In genomic region chr17:35978811-35979400, GRCm38 (mm10) we compare ENCODE assay signal across 8 mouse cellular contexts. TPM values are rescaled to one million over a fixed set of nuclear protein-coding genes. Genes with fewer than 3 reads are reported as not detected.
DNase-seq lines count a peak whose midpoint lies in the region; ATAC-seq and TF ChIP-seq lines count a peak whose summit lies in the region.

No protein-coding gene starts in this region.

- under 1% methylated on average over 41 of the region's 41 CpGs for WGBS in forebrain, embryonic 11.5 days
- under 1% methylated on average over 41 of the region's 41 CpGs for WGBS in intestine, embryonic 14.5 days
- WGBS in lung, adult 2 months: under 1% methylated on average over 41 of the region's 41 CpGs

- peak overlapping the region; percentile 78 for H3K4me2 ChIP-seq in forebrain, embryonic 11.5 days (ENCODE audit: low read depth, low read length, severe bottlenecking)
- H3K4me2 ChIP-seq in intestine, embryonic 14.5 days (ENCODE audit: low read length): peak overlapping the region; percentile 89

- no peak for TF ChIP-seq CTCF in bone marrow macrophage, adult 2 months (IDR thresholded peaks at IDR 0.05; ENCODE audit: low read depth, low read length)
- TF ChIP-seq CTCF in lung, adult 2 months (IDR thresholded peaks at IDR 0.05; ENCODE audit: insufficient read depth, low read length): no peak

- peaks cover 4% of the 10 kb centered on the region for H3K4me1 ChIP-seq in bone marrow macrophage, adult 2 months (ENCODE audit: control insufficient read depth, insufficient read depth, low read length)
- H3K4me1 ChIP-seq in forebrain, embryonic 11.5 days (replicated peaks; ENCODE audit: control insufficient read depth, insufficient read depth, low read length): peaks cover 8% of the 10 kb centered on the region; the same call in 1 of the 2 replicates
- peaks cover 15% of the 10 kb centered on the region for H3K4me1 ChIP-seq in intestine, embryonic 14.5 days (replicated peaks; ENCODE audit: control insufficient read depth, insufficient read depth, low read length)
- peaks cover 6% of the 10 kb centered on the region; the same call in 1 of the 2 replicates for H3K4me1 ChIP-seq in lung, adult 2 months (ENCODE audit: control insufficient read depth, insufficient read depth, low read length)

- peak overlapping the region; percentile 92 for H3K4me3 ChIP-seq in bone marrow macrophage, adult 2 months (ENCODE audit: insufficient read depth, low read length)
- peak overlapping the region; percentile 93 for H3K4me3 ChIP-seq in forebrain, embryonic 11.5 days (ENCODE audit: low read depth, low read length)
- peak overlapping the region; percentile 98 for H3K4me3 ChIP-seq in intestine, embryonic 14.5 days (ENCODE audit: low read depth, low read length)
- H3K4me3 ChIP-seq in lung, adult 2 months (replicated peaks; ENCODE audit: extremely low read depth, low read depth, low read length): peak overlapping the region; percentile 75

- peak overlapping the region; percentile 81 for H3K27ac ChIP-seq in bone marrow macrophage, adult 2 months (ENCODE audit: insufficient read depth, low read depth, low read length)
- peak overlapping the region; percentile 89 for H3K27ac ChIP-seq in forebrain, embryonic 11.5 days (ENCODE audit: low read depth, low read length)
- peak overlapping the region; percentile 98 for H3K27ac ChIP-seq in intestine, embryonic 14.5 days (ENCODE audit: low read depth)

- TF ChIP-seq POLR2A in bone marrow macrophage, adult 2 months (IDR thresholded peaks at IDR 0.05; ENCODE audit: borderline replicate concordance, low read depth, low read length): no peak
- TF ChIP-seq POLR2A in lung, adult 2 months (IDR thresholded peaks at IDR 0.05; ENCODE audit: borderline replicate concordance, extremely low read depth, low read depth, low read length): peak; percentile 39; the same call in 1 of the 2 replicates

- DNase-seq in layer of hippocampus, adult 11-12 months (ENCODE audit: low spot score): peak; percentile 91
- DNase-seq in layer of hippocampus, adult 8-10 months (ENCODE audit: low spot score in 2 of 2): no peak
- peak; percentile 92 for DNase-seq in forebrain, embryonic 11.5 days (ENCODE audit: low spot score)
- no peak for DNase-seq in intestine, embryonic 14.5 days (ENCODE audit: low spot score)
- DNase-seq in lung, adult 2 months: peak; percentile 14
- DNase-seq in right cerebral cortex, adult 18-20 months: peak; percentile 91
- no peak for DNase-seq in spleen, postnatal 36 days (ENCODE audit: low spot score in 2 of 2)

- H3K9ac ChIP-seq in forebrain, embryonic 11.5 days (ENCODE audit: low read length): peak overlapping the region; percentile 72
- peak overlapping the region; percentile 74 for H3K9ac ChIP-seq in intestine, embryonic 14.5 days (ENCODE audit: low read length)

- H3K36me3 ChIP-seq in forebrain, embryonic 11.5 days (ENCODE audit: control insufficient read depth, insufficient read depth, low read length): no peaks in the 10 kb centered on the region; the same call in 1 of the 2 replicates
- H3K36me3 ChIP-seq in intestine, embryonic 14.5 days (ENCODE audit: control insufficient read depth, insufficient read depth, low read length): peaks cover 46% of the 10 kb centered on the region

- no peaks in the 10 kb centered on the region for H3K27me3 ChIP-seq in forebrain, embryonic 11.5 days (ENCODE audit: control insufficient read depth, insufficient read depth, low read length)
- H3K27me3 ChIP-seq in intestine, embryonic 14.5 days (replicated peaks; ENCODE audit: control insufficient read depth, insufficient read depth, low read length): no peaks in the 10 kb centered on the region

- no peaks in the 10 kb centered on the region for H3K9me3 ChIP-seq in forebrain, embryonic 11.5 days (ENCODE audit: control insufficient read depth, low read length)
- H3K9me3 ChIP-seq in intestine, embryonic 14.5 days (ENCODE audit: control insufficient read depth, low read length): no peaks in the 10 kb centered on the region

- ATAC-seq in forebrain, embryonic 11.5 days (replicated peaks; ENCODE audit: low FRiP score): peak; percentile 87
- ATAC-seq in intestine, embryonic 14.5 days (replicated peaks; ENCODE audit: low FRiP score, low TSS enrichment, low read depth): peak; percentile 78

RNA-seq across cellular contexts. Expression of gene Gnl1, which starts 0.7 kb away (rescaled TPM):
- total RNA-seq in layer of hippocampus, adult 8-10 months (2022): 100 to 1,000 TPM; 135 to 141 (median 138) TPM
- polyA plus RNA-seq in bone marrow macrophage, adult 2 months (2012; ENCODE audit: insufficient read depth, insufficient read length, missing spikeins): 27.7 and 28.1 TPM in 2 replicates
- 46.0 and 48.4 TPM in 2 replicates for polyA plus RNA-seq in forebrain, embryonic 11.5 days (2014; fragmentation: Nextera tagmentation; extraction: Ambion mirVana)
- polyA plus RNA-seq in intestine, embryonic 14.5 days (2014; fragmentation: Nextera tagmentation; extraction: Ambion mirVana): 37.8 and 38.3 TPM in 2 replicates
- polyA plus RNA-seq in lung, adult 2 months (2012; rRNA removed): 34.1 and 37.1 TPM in 2 replicates

RNA-seq across cellular contexts. Expression of gene Prr3, which starts 1.1 kb away (rescaled TPM):
- 10 to 100 TPM; 40.5 to 52.4 (median 45.4) TPM for total RNA-seq in layer of hippocampus, adult 8-10 months (2022)
- polyA plus RNA-seq in bone marrow macrophage, adult 2 months (2012; ENCODE audit: insufficient read depth, insufficient read length, missing spikeins): 15.6 and 19.5 TPM in 2 replicates
- 50.8 and 54.4 TPM in 2 replicates for polyA plus RNA-seq in forebrain, embryonic 11.5 days (2014; fragmentation: Nextera tagmentation; extraction: Ambion mirVana)
- polyA plus RNA-seq in intestine, embryonic 14.5 days (2014; fragmentation: Nextera tagmentation; extraction: Ambion mirVana): 25.3 and 26.1 TPM in 2 replicates
- 16.0 and 19.0 TPM in 2 replicates for polyA plus RNA-seq in lung, adult 2 months (2012; rRNA removed)

RNA-seq across cellular contexts. Expression of gene Abcf1, which starts 9.3 kb away (rescaled TPM):
- total RNA-seq in layer of hippocampus, adult 8-10 months (2022): 10 to 100 TPM; 68.3 to 76.5 (median 72.7) TPM
- 96.1 and 104 TPM in 2 replicates for polyA plus RNA-seq in bone marrow macrophage, adult 2 months (2012; ENCODE audit: insufficient read depth, insufficient read length, missing spikeins)
- polyA plus RNA-seq in forebrain, embryonic 11.5 days (2014; fragmentation: Nextera tagmentation; extraction: Ambion mirVana): 108 and 122 TPM in 2 replicates
- polyA plus RNA-seq in intestine, embryonic 14.5 days (2014; fragmentation: Nextera tagmentation; extraction: Ambion mirVana): 88.4 and 89.1 TPM in 2 replicates
- polyA plus RNA-seq in lung, adult 2 months (2012; rRNA removed): 56.3 and 60.6 TPM in 2 replicates

RNA-seq across cellular contexts. Expression of gene H2-T24, which starts 41.5 kb away (rescaled TPM):
- 1 to 10 TPM in 3 of 4 experiments, under 1 TPM in 1; 0.80 to 4.4 (median 2.6) TPM for total RNA-seq in layer of hippocampus, adult 8-10 months (2022)
- polyA plus RNA-seq in bone marrow macrophage, adult 2 months (2012; ENCODE audit: insufficient read depth, insufficient read length, missing spikeins): 52.2 and 56.0 TPM in 2 replicates
- 3.5 and 4.3 TPM in 2 replicates for polyA plus RNA-seq in forebrain, embryonic 11.5 days (2014; fragmentation: Nextera tagmentation; extraction: Ambion mirVana)
- polyA plus RNA-seq in intestine, embryonic 14.5 days (2014; fragmentation: Nextera tagmentation; extraction: Ambion mirVana): 2.0 and 3.4 TPM in 2 replicates
- 9.2 and 16.5 TPM in 2 replicates for polyA plus RNA-seq in lung, adult 2 months (2012; rRNA removed)

RNA-seq across cellular contexts. Expression of gene H2-T23, which starts 53.7 kb away (rescaled TPM):
- 10 to 100 TPM in 2 of 4 experiments, 1 to 10 TPM in 2; 6.6 to 30.9 (median 14.2) TPM for total RNA-seq in layer of hippocampus, adult 8-10 months (2022)
- 351 and 364 TPM in 2 replicates for polyA plus RNA-seq in bone marrow macrophage, adult 2 months (2012; ENCODE audit: insufficient read depth, insufficient read length, missing spikeins)
- polyA plus RNA-seq in forebrain, embryonic 11.5 days (2014; fragmentation: Nextera tagmentation; extraction: Ambion mirVana): 3.1 and 3.4 TPM in 2 replicates
- 4.9 and 5.7 TPM in 2 replicates for polyA plus RNA-seq in intestine, embryonic 14.5 days (2014; fragmentation: Nextera tagmentation; extraction: Ambion mirVana)
- 180 and 232 TPM in 2 replicates for polyA plus RNA-seq in lung, adult 2 months (2012; rRNA removed)

Comparison
In these comparisons a context has a peak if more than half of its experiments do, and no peak if none do; other contexts are left out.
1. DNase-seq: peak in layer of hippocampus, adult 11-12 months (single experiment), forebrain, embryonic 11.5 days (single experiment), lung, adult 2 months (single experiment) and right cerebral cortex, adult 18-20 months (single experiment); none in layer of hippocampus, adult 8-10 months (0 of 2), intestine, embryonic 14.5 days (single experiment) and spleen, postnatal 36 days (0 of 2).
2. Peak in every context shown above with its lines, with median percentiles within 50 percentile points of each other: H3K27ac ChIP-seq and H3K4me3 ChIP-seq.